Mouse (Mus musculus) frontal cortex, adult (tissue): Measurements from ENCODE around the gene Eps15l1.

Experiments
- ATAC-seq: cut with Nextera tagmentation; 2 replicates; pipeline ENCODE4 v1.9.2; 2017; ENCODE audit warnings: mild to moderate bottlenecking, moderate library complexity, mixed read lengths; ENCODE audit not compliant: low TSS enrichment

Eps15l1 gene

GRCm38 (mm10) chr8:72413839-72414238 lies 7.4 kb downstream of the Eps15l1 start:
- no peak for ATAC-seq

GRCm38 (mm10) chr8:72409443-72409842 lies 11.8 kb downstream of the Eps15l1 start:
- ATAC-seq: no peak

GRCm38 (mm10) chr8:72407878-72408277 lies 13.4 kb downstream of the Eps15l1 start:
- ATAC-seq: no peak

GRCm38 (mm10) chr8:72402981-72403380 lies 18.3 kb downstream of the Eps15l1 start:
- ATAC-seq: peak; percentile 41; the same call in 1 of the 2 replicates

GRCm38 (mm10) chr8:72401381-72401780 lies 19.9 kb downstream of the Eps15l1 start:
- no peak for ATAC-seq

- ATAC-seq: no peak
Observed at GRCm38 (mm10) chr8:72385737-72386136, 35.5 kb downstream of the Eps15l1 start.

GRCm38 (mm10) chr8:72382395-72382794 lies 38.9 kb downstream of the Eps15l1 start:
- ATAC-seq: peak; percentile 41; the same call in 1 of the 2 replicates

- ATAC-seq: no peak
Observed at GRCm38 (mm10) chr8:72380656-72381055, 40.6 kb downstream of the Eps15l1 start.

- ATAC-seq: no peak
Observed at GRCm38 (mm10) chr8:72376900-72377299, 44.4 kb downstream of the Eps15l1 start.

GRCm38 (mm10) chr8:72376309-72376708 lies 45.0 kb downstream of the Eps15l1 start:
- ATAC-seq: no peak

GRCm38 (mm10) chr8:72375161-72375560 lies 46.1 kb downstream of the Eps15l1 start:
- ATAC-seq: no peak

- ATAC-seq: no peak
Observed at GRCm38 (mm10) chr8:72372311-72372710, 48.9 kb downstream of the Eps15l1 start.

GRCm38 (mm10) chr8:72371356-72371755 lies 49.9 kb downstream of the Eps15l1 start:
- ATAC-seq: no peak

- no peak for ATAC-seq
Observed at GRCm38 (mm10) chr8:72366435-72366834, 54.8 kb downstream of the Eps15l1 start.

- ATAC-seq: peak; percentile 79
Observed at GRCm38 (mm10) chr8:72365826-72366225, 55.4 kb downstream of the Eps15l1 start.

- ATAC-seq: no peak
Observed at GRCm38 (mm10) chr8:72365016-72365415, 56.2 kb downstream of the Eps15l1 start.

GRCm38 (mm10) chr8:72363457-72363856 lies 57.8 kb downstream of the Eps15l1 start:
- ATAC-seq: no peak

GRCm38 (mm10) chr8:72362754-72363153 lies 58.5 kb downstream of the Eps15l1 start:
- ATAC-seq: peak; percentile 72

- no peak for ATAC-seq
Observed at GRCm38 (mm10) chr8:72360162-72360561, 61.1 kb downstream of the Eps15l1 start.

GRCm38 (mm10) chr8:72356593-72356992 lies 64.7 kb downstream of the Eps15l1 start:
- no peak for ATAC-seq

- ATAC-seq: no peak
Observed at GRCm38 (mm10) chr8:72354272-72354671, 67.0 kb downstream of the Eps15l1 start.

GRCm38 (mm10) chr8:72353700-72354045 lies 67.6 kb downstream of the Eps15l1 start:
- no peak for ATAC-seq

- peak; percentile 42 for ATAC-seq
Observed at GRCm38 (mm10) chr8:72352951-72353699, 68.1 kb downstream of the Eps15l1 start.
